Mouse (Mus musculus) brain, adult 2 months (tissue): ENCODE results near the gene Ptpre.
A peak's percentile ranks its signal among the peaks of the same experiment; 100 is the strongest.

ENCODE experiments used
- DNase-seq: peaks from one replicate; pipeline ENCODE4 v3.0.0; 2011; ENCODE audit warnings: low read depth, low spot score

The Ptpre gene

DNA sequence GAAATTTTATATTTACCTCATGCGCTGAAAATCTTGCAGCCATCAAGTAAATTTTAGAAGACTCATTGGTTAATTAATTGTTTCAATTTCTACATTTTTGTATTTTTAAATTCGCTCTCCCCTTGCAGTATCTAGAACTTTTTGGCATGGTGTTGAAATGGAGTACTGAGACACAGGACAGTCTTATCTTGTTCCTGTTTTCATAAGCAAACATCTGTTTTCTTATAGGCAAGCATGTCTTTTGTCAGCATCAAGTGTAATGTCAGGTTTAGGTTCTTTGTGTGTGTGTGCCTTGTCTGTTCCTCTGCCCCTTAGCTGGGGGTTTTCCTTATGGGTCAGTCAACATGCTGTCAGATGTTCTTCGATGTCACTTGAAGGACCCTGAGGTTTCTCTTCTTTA is 39.0 kb downstream of the Ptpre start:
- DNase-seq: no peak

- DNase-seq: peak; percentile 50
Observed at GRCm38 (mm10) chr7:135578715-135579325, 41.5 kb downstream of the Ptpre start.

- DNase-seq: peak; percentile 86
Observed at GRCm38 (mm10) chr7:135580306-135581091, 43.2 kb downstream of the Ptpre start.

DNA sequence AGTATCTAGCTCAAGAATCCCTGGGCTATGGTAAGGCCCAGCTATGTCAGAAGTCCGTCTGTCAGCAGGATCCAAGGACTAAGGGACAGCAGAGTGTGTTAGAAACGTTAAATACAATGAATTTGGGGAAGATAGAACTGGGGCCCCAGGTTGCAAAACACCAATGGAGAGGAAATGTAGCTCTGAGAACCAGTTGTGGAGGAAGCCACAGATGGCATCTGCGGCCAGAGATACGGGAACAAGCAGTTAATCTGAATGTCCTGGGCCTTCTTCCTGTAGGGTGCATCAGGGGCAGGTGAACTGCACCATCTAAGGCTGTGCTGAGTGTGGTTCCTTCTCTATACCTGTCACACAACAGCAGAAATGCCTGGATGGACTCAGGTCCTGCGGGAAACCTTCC is 43.8 kb downstream of the Ptpre start:
- no peak for DNase-seq

- DNase-seq: no peak
Observed at GRCm38 (mm10) chr7:135585125-135585687, 47.9 kb downstream of the Ptpre start.

GRCm38 (mm10) chr7:135586402-135586801 is 49.1 kb downstream of the Ptpre start:
- DNase-seq: no peak

GRCm38 (mm10) chr7:135587821-135588575 is 50.7 kb downstream of the Ptpre start:
- DNase-seq: peak; percentile 75

- DNase-seq: peak; percentile 52
Observed at GRCm38 (mm10) chr7:135588620-135589309, 51.5 kb downstream of the Ptpre start.

GRCm38 (mm10) chr7:135591461-135591860 is 54.2 kb downstream of the Ptpre start:
- DNase-seq: no peak

- DNase-seq: no peak
Observed at GRCm38 (mm10) chr7:135593286-135593685, 56.0 kb downstream of the Ptpre start.

DNA sequence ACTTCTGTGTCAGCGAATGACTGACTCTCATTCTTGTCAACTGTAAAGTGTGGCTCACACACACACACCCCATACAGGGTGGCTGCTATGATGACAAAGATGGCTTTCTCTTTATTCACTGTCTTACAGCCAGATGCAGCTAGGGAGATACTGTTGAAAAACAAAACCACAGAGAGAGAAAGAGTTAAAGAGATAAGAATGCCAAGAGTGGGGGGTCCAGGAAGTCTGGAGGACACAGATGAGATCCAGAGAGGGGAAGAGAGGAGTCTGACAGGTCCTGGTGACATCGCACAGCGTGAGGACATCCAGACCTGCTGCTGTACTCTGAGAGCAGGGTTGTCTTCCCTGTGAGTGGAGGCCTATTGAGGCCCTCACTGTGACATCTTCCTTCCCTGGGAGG is 56.5 kb downstream of the Ptpre start:
- no peak for DNase-seq

GRCm38 (mm10) chr7:135594676-135595075 is 57.4 kb downstream of the Ptpre start:
- no peak for DNase-seq

DNA sequence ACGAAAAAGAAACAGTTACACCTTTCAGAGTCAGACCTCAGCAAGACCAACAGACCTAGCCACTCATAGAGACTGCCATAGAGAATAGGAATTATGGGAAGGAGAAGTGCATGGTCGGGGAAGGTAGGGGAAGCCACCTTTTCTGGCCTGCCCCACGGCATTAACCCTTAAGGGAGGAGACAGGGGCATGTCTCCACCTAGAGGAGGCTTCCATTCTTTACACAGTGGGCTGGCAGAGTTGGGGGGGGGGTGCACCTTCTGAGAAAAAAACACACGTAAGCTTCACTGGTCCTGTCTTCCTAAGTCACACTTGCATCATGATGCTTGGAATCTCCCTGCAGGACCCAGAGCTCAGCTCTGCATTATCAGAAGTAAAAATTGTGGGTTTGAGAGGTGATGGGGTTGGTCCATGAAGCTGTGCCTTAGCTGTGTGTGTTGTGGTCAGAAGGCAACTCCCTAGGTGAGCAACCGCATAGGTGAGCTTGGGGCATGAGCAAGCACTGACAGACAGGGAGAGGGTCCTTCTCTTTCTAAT is 58.4 kb downstream of the Ptpre start:
- DNase-seq: no peak

- peak; percentile 48 for DNase-seq
Observed at GRCm38 (mm10) chr7:135597006-135597405, 59.7 kb downstream of the Ptpre start.

DNA sequence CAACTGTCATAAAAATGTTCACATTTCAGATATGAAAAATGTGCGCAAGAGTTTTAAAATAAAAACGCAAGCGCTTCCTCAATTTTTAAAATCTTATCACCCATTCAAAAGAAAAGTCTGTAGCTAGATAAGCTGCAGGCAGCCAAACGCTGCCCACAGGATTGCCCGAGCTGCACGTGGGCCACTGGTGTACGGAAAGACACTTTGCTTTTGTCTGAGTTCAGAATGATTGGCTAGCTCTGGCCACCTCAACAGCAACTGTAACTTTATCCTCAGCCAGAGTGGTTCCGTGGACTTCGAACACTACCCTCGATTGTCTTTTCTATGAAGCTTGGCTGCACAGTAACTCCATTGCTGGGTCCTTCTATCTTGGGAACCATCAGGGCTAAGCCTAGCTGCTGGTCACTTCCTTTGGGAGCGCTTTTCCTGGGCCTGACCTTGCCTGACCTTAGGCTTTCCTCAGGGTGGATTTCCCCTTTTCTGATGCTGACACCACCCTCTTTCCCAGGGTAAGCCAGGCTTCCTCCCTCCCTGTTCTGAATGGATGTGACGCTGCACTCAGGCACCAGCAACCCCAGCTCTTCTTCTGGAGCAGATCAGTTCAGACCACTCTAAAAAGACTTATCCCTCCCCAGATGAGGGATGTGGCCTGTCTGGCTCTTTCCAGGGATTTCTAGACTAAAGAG is 60.5 kb downstream of the Ptpre start:
- no peak for DNase-seq

GRCm38 (mm10) chr7:135598303-135598855 is 61.1 kb downstream of the Ptpre start:
- no peak for DNase-seq

- peak; percentile 63 for DNase-seq
Observed at GRCm38 (mm10) chr7:135600076-135600475, 62.8 kb downstream of the Ptpre start.

DNA sequence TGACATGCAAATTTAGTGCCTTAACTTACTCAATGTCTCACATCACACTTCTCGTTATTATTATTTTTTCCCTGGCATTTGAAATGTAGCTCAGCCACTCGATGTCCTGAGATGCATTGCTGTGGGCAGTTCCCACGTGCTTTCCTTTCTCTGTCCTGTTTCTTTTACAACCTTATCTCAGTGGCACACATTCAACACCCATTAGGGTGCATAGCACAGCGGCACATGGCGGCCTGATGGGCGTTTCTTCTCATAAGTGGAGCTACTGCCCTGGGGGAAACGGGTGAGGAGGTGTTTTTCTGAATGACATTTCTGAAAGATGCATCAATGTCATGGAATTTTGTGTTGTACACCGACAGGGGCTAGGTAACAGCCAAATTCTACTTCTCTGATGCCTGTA is 64.3 kb downstream of the Ptpre start:
- DNase-seq: no peak

GRCm38 (mm10) chr7:135602265-135602664 is 65.0 kb downstream of the Ptpre start:
- DNase-seq: no peak

DNA sequence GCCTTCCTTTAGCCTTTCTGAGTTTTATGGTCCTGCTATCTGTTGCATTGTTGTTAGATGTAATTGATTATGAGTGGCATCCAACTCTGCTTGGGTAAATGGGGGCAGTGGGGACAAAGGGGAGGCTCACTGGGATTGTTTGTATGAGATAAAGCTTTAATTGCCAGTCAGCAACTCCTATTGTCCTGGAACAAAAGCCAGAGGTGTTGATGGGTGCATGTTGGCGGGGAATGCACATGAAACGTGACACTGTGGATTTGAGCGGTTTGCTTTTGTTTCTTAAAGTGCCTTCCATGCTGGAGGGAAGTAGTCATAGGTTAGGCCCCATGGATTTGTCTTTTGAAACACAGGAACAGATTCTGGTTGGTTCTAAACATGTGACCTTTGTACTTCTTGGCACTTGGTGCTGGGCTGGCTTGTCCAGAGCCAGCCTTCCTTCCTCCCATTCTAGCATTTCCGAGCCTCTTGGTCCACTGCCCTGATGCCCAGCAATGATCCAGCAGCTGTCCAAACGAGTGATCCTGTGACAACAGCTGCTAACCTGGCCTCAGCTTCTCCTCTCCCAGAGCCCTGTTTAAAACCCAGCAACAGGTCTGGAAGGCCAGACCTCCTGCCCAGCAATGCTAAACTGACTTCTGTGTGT is 65.7 kb downstream of the Ptpre start:
- no peak for DNase-seq
